Mouse (Mus musculus): ENCODE measurements at regions not wholly inside any gene's neighbourhood (a gene's known extent, or its start where the extent isn't known, plus 50 kb on each side); places are given as distances from the start of the nearest gene placed in this dataset.

DNA sequence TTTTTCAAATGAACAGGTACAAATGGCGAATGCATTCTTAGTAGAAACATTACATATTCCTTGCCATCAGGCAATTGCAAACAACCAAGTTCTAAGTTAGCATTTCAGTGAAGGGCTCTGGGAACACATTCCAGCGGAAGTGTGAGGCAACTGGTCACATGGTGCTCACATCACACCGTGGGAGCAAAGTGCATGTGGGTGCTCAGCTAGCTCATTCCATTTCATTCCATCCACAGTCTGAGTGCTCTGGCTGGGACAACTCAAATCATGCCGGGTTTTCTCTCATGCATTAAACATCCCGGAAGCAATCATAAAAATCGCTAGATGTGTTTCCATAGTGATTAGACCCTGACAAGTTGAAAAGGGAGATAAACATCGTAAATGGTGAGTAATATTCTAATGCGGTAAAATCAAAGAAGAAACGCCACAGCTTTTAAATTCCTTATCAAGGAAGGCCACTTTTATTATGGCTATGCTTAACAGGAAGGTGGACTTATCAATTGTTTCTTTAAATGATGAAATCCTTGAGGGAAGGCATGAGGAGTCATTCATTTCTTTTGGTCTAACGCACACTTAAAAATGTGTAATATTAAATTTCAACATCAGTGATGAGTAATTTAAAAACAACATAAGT, 104.1 kb downstream of the Rassf9 start:
- DNase-seq = no peak
- ATAC-seq (ENCODE audit: low FRiP score, low TSS enrichment) = no peak
- Histone ChIP-seq H3K27ac (replicated peaks; ENCODE audit: low read depth, low read length) (no peak overlapping the region), H3K9me3 (ENCODE audit: control insufficient read depth, low read length) (no peaks in the 10 kb centered on the region), H3K4me3 (replicated peaks; ENCODE audit: low read depth, low read length) (no peak overlapping the region), H3K36me3 (ENCODE audit: control insufficient read depth, insufficient read depth, low read length) (no peaks in the 10 kb centered on the region), H3K27me3 (ENCODE audit: control insufficient read depth, insufficient read depth, low read length) (no peaks in the 10 kb centered on the region), H3K4me1 (ENCODE audit: control insufficient read depth, insufficient read depth, low read length) (no peaks in the 10 kb centered on the region), H3K4me2 (ENCODE audit: low read length) (no peak overlapping the region), H3K9ac (replicated peaks; ENCODE audit: low read length) (no peak overlapping the region)
- 88% methylated on average over 10 of the region's 10 CpGs for WGBS

Measured in midbrain, embryonic 14.5 days (tissue).